Mouse (Mus musculus): Measurements from ENCODE around the gene Cltrn. TPM values are rescaled to one million over a fixed set of nuclear protein-coding genes. Genes with fewer than 3 reads are reported as not detected.

Cltrn gene
- polyA plus RNA-seq (2015; fragmentation: Nextera tagmentation; extraction: Ambion mirVana) = 0.28 and 0.53 TPM in 2 replicates

DNA sequence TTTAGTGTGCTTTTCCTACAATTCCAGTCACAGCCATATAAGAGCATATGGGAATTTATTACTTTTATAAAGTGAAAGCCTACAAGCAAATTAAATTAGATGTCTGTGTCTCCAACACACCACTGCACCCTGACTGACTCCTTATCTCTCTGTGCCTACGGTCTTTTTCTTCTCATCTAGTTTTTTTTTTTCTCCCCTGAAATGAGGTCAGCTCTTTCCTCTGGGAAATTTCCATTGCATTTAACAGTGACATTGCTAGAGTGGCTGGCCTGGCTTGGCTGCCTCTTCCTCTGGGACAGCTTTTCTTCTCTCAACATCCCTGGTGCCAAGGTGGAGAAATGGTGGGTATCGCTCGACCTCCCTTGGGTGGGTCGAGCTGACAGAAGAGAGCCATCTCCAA lies at the start of gene Cltrn:
Gene Cltrn (plus strand): TSS at position 249 of the 400 bp plus-strand sequence.
- peaks cover 13% of the 10 kb centered on the region for H3K27me3 ChIP-seq (replicated peaks)
- no peak for ATAC-seq (ENCODE audit: extremely low read depth, insufficient number of reproducible peaks, low FRiP score, low TSS enrichment)

GRCm38 (mm10) chrX:164038882-164039281 lies 49.7 kb upstream of the Cltrn start:
- Histone ChIP-seq H3K9me3 (no peaks in the 10 kb centered on the region), H3K27me3 (replicated peaks) (no peaks in the 10 kb centered on the region), H3K36me3 (no peaks in the 10 kb centered on the region), H3K4me1 (no peaks in the 10 kb centered on the region), H3K9ac (no peak overlapping the region), H3K4me2 (no peak overlapping the region), H3K4me3 (no peak overlapping the region), H3K27ac (replicated peaks) (no peak overlapping the region)
- WGBS = 41% methylated on average over 2 of the region's 2 CpGs
- ATAC-seq (ENCODE audit: extremely low read depth, insufficient number of reproducible peaks, low FRiP score, low TSS enrichment) = no peak

More for the DNA sequence above, at the start of gene Cltrn:
- H3K4me2 ChIP-seq = no peak within 1 kb of the TSS
- 71% methylated on average over 4 of the region's 4 CpGs for WGBS
- H3K4me1 ChIP-seq = peaks cover 5% of the 10 kb centered on the region; the same call in 1 of the 2 replicates
- H3K36me3 ChIP-seq = no peaks in the 10 kb centered on the region
- no peak within 1 kb of the TSS for H3K27ac ChIP-seq (replicated peaks)
- no peak within 1 kb of the TSS for H3K4me3 ChIP-seq
- no peak within 1 kb of the TSS for H3K9ac ChIP-seq
- H3K9me3 ChIP-seq = no peaks in the 10 kb centered on the region

GRCm38 (mm10) chrX:164042069-164042468 lies 46.6 kb upstream of the Cltrn start:
- no peak for ATAC-seq (ENCODE audit: extremely low read depth, insufficient number of reproducible peaks, low FRiP score, low TSS enrichment)
- Histone ChIP-seq H3K4me2 (no peak overlapping the region), H3K9me3 (no peaks in the 10 kb centered on the region), H3K27me3 (replicated peaks) (no peaks in the 10 kb centered on the region), H3K36me3 (no peaks in the 10 kb centered on the region), H3K27ac (replicated peaks) (no peak overlapping the region), H3K4me1 (no peaks in the 10 kb centered on the region), H3K4me3 (no peak overlapping the region), H3K9ac (no peak overlapping the region)
- WGBS = 62% methylated on average over 13 of the region's 13 CpGs

DNA sequence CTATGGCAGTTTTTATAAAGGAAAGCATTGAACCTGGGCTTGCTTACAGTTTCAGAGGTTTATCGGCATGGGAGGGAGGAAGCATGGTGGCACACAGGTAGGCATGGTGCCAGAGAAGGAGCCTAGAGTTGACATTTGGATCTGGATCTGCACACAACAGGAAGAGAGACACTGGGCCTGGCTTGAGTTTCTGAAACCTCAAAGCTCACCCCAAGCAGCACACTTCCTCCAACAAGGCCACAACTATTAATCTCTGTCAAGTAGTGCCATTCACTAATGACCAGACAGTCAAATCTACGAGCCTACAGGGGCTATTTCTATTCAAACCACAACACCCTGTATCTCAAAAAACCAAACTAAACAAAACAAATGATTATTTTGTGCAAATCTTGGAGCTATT lies 41.9 kb upstream of the Cltrn start:
- WGBS = 62% methylated on average over 2 of the region's 2 CpGs
- ATAC-seq (ENCODE audit: extremely low read depth, insufficient number of reproducible peaks, low FRiP score, low TSS enrichment) = no peak
- H3K36me3 ChIP-seq = no peaks in the 10 kb centered on the region

GRCm38 (mm10) chrX:164055726-164056125 lies 32.9 kb upstream of the Cltrn start:
- Histone ChIP-seq H3K9ac (no peak overlapping the region), H3K36me3 (no peaks in the 10 kb centered on the region), H3K4me2 (no peak overlapping the region), H3K27ac (replicated peaks) (no peak overlapping the region), H3K4me3 (no peak overlapping the region), H3K27me3 (replicated peaks) (no peaks in the 10 kb centered on the region), H3K4me1 (no peaks in the 10 kb centered on the region), H3K9me3 (no peaks in the 10 kb centered on the region)
- 64% methylated on average over 4 of the region's 4 CpGs for WGBS
- ATAC-seq (ENCODE audit: extremely low read depth, insufficient number of reproducible peaks, low FRiP score, low TSS enrichment) = no peak

More for the DNA sequence above, 41.9 kb upstream of the Cltrn start:
- no peaks in the 10 kb centered on the region for H3K4me1 ChIP-seq
- no peaks in the 10 kb centered on the region for H3K27me3 ChIP-seq (replicated peaks)
- H3K9me3 ChIP-seq = no peaks in the 10 kb centered on the region
- no peak overlapping the region for H3K27ac ChIP-seq (replicated peaks)
- H3K4me3 ChIP-seq = no peak overlapping the region
- H3K9ac ChIP-seq = no peak overlapping the region
- H3K4me2 ChIP-seq = no peak overlapping the region

DNA sequence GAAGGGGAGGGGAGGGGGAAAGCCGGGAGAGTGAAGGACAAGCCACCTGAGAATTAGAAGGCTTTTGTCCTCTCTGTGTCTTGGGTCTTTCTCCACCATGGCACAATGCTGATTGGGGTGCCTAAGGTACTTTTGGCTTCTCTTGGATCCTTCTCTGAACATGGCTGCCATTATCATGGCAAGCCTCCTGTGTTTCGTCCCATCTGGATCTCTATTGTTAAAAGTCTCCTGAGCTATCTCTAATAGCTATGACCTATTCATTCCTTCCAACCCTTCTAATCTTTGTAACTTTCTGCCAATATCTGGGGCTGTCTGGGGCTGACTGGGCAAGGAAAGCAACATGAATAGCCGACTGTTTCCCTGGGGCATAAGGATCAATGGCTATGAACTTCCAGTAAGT lies 30.1 kb upstream of the Cltrn start:
- 0 out of 2 replicates have a peak, but pooled peaks cover 3% of the 10 kb centered on the region for H3K27me3 ChIP-seq (replicated peaks)
- H3K4me1 ChIP-seq = no peaks in the 10 kb centered on the region
- H3K4me2 ChIP-seq = no peak overlapping the region
- H3K9me3 ChIP-seq = no peaks in the 10 kb centered on the region
- H3K4me3 ChIP-seq = no peak overlapping the region
- no peaks in the 10 kb centered on the region for H3K36me3 ChIP-seq
- ATAC-seq (ENCODE audit: extremely low read depth, insufficient number of reproducible peaks, low FRiP score, low TSS enrichment) = no peak
- H3K27ac ChIP-seq (replicated peaks) = no peak overlapping the region
- WGBS = 74% methylated on average over 3 of the region's 3 CpGs
- H3K9ac ChIP-seq = no peak overlapping the region

GRCm38 (mm10) chrX:164059070-164059469 lies 29.6 kb upstream of the Cltrn start:
- no peak for ATAC-seq (ENCODE audit: extremely low read depth, insufficient number of reproducible peaks, low FRiP score, low TSS enrichment)
- Histone ChIP-seq H3K27ac (replicated peaks) (no peak overlapping the region), H3K36me3 (no peaks in the 10 kb centered on the region), H3K4me2 (no peak overlapping the region), H3K9me3 (no peaks in the 10 kb centered on the region), H3K4me3 (no peak overlapping the region), H3K27me3 (replicated peaks) (0 out of 2 replicates have a peak, but pooled peaks cover 3% of the 10 kb centered on the region), H3K4me1 (no peaks in the 10 kb centered on the region), H3K9ac (no peak overlapping the region)
- 55% methylated on average over 4 of the region's 4 CpGs for WGBS

GRCm38 (mm10) chrX:164066185-164066584 lies 22.4 kb upstream of the Cltrn start:
- Histone ChIP-seq H3K27me3 (replicated peaks) (no peaks in the 10 kb centered on the region), H3K27ac (replicated peaks) (no peak overlapping the region), H3K9me3 (no peaks in the 10 kb centered on the region), H3K4me3 (no peak overlapping the region), H3K9ac (no peak overlapping the region), H3K4me1 (no peaks in the 10 kb centered on the region), H3K4me2 (no peak overlapping the region), H3K36me3 (peaks cover 3% of the 10 kb centered on the region; the same call in 1 of the 2 replicates)
- no peak for ATAC-seq (ENCODE audit: extremely low read depth, insufficient number of reproducible peaks, low FRiP score, low TSS enrichment)
- WGBS = 5% methylated on average over 2 of the region's 2 CpGs

DNA sequence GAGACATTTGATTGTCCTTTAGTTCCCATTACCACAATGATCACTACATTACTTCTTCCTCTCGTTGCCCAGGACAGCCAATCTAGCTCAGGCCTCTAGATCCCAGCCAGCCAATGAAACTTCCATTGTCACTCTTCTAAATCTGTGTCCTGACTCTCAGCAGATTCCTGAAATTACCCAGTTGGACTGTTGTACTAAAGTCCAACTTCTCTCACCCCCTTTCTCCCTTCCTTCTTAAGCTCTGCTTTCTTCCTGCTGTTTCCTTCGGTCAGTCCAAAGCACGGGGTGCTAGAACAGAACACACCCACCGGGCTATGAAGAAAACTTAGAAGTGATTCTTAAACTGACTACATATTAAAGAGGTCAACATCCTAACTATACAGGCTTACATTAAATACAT lies 19.7 kb upstream of the Cltrn start:
- no peak overlapping the region for H3K9ac ChIP-seq
- no peaks in the 10 kb centered on the region for H3K9me3 ChIP-seq
- no peaks in the 10 kb centered on the region for H3K27me3 ChIP-seq (replicated peaks)
- H3K36me3 ChIP-seq = peaks cover 24% of the 10 kb centered on the region
- H3K4me1 ChIP-seq = no peaks in the 10 kb centered on the region
- H3K27ac ChIP-seq (replicated peaks) = no peak overlapping the region
- 85% methylated on average over 4 of the region's 4 CpGs for WGBS
- H3K4me2 ChIP-seq = no peak overlapping the region
- no peak for ATAC-seq (ENCODE audit: extremely low read depth, insufficient number of reproducible peaks, low FRiP score, low TSS enrichment)
- H3K4me3 ChIP-seq = no peak overlapping the region

GRCm38 (mm10) chrX:164076040-164076775 lies 12.4 kb upstream of the Cltrn start, which contains the start of gene Siah1b:
TSS of gene Siah1b (minus strand) at chrX:164076493.
- H3K27ac ChIP-seq (replicated peaks) = peak within 1 kb of the TSS; percentile 81
- peaks cover 10% of the 10 kb centered on the region; the same call in 1 of the 2 replicates for H3K4me1 ChIP-seq
- H3K4me3 ChIP-seq = peak within 1 kb of the TSS; percentile 68
- ATAC-seq (ENCODE audit: extremely low read depth, insufficient number of reproducible peaks, low FRiP score, low TSS enrichment) = peak; percentile 96
- H3K27me3 ChIP-seq (replicated peaks) = peaks cover 5% of the 10 kb centered on the region
- no peaks in the 10 kb centered on the region for H3K9me3 ChIP-seq
- H3K36me3 ChIP-seq = peaks cover 24% of the 10 kb centered on the region
- WGBS = 15% methylated on average over 54 of the region's 54 CpGs
- peak within 1 kb of the TSS; percentile 79 for H3K9ac ChIP-seq
- peak within 1 kb of the TSS; percentile 81 for H3K4me2 ChIP-seq

- H3K4me3 ChIP-seq = no peak overlapping the region
- no peak overlapping the region for H3K4me2 ChIP-seq
- H3K9me3 ChIP-seq = no peaks in the 10 kb centered on the region
- no peaks in the 10 kb centered on the region for H3K36me3 ChIP-seq
- 85% methylated on average over 9 of the region's 9 CpGs for WGBS
- H3K4me1 ChIP-seq = no peaks in the 10 kb centered on the region
- no peak overlapping the region for H3K9ac ChIP-seq
- ATAC-seq (ENCODE audit: extremely low read depth, insufficient number of reproducible peaks, low FRiP score, low TSS enrichment) = no peak
- H3K27ac ChIP-seq (replicated peaks) = no peak overlapping the region
- H3K27me3 ChIP-seq (replicated peaks) = peaks cover 5% of the 10 kb centered on the region
Measured at GRCm38 (mm10) chrX:164082030-164082429, 6.6 kb upstream of the Cltrn start.

- ATAC-seq (ENCODE audit: extremely low read depth, insufficient number of reproducible peaks, low FRiP score, low TSS enrichment) = no peak
- Histone ChIP-seq H3K27ac (replicated peaks) (no peak overlapping the region), H3K27me3 (replicated peaks) (peaks cover 13% of the 10 kb centered on the region), H3K9me3 (no peaks in the 10 kb centered on the region), H3K9ac (no peak overlapping the region), H3K4me2 (no peak overlapping the region), H3K4me3 (no peak overlapping the region), H3K36me3 (no peaks in the 10 kb centered on the region), H3K4me1 (peaks cover 5% of the 10 kb centered on the region; the same call in 1 of the 2 replicates)
- WGBS = 78% methylated on average over 11 of the region's 11 CpGs
Measured at GRCm38 (mm10) chrX:164089916-164090315, 1.3 kb downstream of the Cltrn start.
